Mouse (Mus musculus) fat pad, adult 2 months (tissue): ENCODE data around the gene Naxd.
"Not testable (repeated sequence)": the region's sequence is repeated elsewhere in the genome, so short reads cannot be mapped to it uniquely, and the experiment has no call there.

ENCODE experiments used
- DNase-seq: peaks from one replicate; pipeline ENCODE4 v3.0.0-alpha.2; 2011; ENCODE audit warnings: low read depth, low spot score; ENCODE audit errors: extremely low read depth

The Naxd gene

DNA sequence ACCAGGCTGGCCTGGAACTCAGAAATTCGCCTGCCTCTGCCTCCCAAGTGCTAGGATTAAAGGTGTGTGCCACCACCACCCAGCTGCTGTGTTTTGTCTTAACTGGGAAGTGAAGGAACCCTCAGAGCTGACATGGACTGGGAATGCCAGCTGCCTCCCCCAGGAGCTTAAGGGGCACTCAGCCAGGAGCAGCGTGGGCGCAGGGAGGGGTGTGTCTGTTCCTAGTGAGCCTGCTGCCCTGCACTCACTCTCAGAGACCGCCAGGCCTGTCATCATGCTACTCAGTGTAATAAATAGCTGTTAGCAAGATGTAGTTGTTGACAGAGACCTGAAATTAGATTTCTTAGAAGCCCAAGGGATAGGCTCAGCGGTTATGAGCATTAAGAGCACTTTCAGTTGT, 13.7 kb downstream of the Naxd start:
- no peak for DNase-seq

DNA sequence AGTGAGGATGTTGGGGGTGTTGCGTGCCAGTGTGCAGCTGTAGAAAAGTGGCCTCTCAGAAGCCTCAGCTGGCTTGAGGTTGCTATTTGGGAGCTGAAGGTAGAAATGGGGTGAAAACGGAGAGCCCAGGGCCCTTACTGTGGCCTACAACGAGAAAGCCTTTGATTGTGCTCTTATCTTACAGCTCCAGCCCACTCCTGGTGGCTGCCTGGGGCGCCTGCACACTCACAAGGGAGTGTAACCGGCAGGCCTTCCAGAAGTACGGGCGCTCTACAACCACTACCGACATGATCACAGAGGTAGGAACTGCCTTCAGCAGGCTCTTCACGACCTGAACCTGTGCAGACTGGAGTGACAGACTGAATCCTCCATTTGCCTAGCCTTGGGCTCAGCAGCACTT, 15.4 kb downstream of the Naxd start:
- DNase-seq: no peak

DNA sequence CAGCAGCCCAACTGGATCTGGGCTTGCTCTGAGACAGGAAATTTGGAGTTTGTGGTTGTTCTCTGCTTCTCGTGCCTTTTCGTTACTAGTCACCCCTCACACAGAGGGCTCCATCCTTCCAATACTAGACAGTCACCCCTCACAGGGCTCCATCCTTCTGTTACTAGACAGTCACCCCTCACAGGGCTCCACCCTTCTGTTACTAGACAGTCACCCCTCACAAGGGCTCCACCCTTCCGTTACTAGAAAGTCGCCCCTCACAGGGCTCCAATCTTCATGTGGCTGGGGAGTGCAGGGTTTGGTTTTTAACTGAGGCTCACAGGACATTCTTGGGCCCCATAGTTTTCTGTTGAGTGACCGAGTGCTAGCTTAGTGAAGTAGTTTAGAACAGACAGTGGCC, 15.9 kb downstream of the Naxd start:
- DNase-seq: no peak

DNA sequence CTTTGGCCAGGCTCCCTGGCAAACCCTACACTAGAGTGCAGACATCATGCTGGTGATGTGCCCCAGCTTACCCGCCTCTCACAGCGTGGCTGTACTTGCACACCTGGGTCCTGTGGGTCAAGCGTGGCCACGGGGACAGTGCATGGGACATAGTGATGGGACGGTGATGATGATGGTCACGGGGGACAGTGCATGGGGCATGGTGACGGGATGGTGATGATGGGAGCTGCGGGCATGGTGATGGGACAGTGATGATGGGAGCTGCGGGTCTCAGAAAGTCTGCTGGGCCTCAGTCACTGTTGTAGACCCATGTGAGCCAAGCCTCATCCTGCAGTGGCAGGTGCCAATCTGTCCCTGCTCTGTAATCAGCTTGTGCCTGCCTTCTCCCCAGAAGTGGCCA, 19.0 kb downstream of the Naxd start:
- no peak for DNase-seq

DNA sequence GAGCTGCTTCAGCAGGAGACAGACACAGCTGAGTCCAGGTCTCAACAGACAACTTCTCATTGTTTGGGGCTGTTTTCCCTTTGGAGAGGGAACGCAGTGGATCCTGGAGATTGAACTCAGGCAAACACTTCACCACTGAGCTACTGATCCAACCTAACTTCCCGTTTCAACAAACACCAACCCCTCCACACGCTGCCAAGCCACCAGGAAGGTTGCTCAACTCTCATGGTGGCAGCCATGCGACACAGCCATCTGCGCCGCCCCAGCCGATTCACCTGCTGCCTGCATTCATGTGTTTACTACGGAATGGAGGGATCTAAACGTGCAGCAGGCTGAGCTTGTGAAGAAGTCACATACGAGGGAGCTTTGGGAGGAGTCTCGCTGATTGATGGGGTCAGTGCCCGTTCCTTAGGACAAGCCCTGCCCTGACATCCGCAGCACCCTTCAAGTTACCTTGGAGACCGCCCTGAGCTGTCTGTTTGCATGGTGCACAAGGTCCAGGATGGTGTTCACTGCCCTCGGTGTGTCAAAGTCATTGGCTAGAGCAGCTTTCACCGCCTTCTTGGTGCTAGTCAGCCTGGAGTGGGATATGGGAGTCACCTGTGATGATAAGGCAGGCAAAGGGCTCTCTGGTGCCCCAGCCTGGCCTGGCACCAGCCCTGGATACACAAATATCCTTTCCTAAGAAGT, 20.2 kb downstream of the Naxd start:
- no peak for DNase-seq

DNA sequence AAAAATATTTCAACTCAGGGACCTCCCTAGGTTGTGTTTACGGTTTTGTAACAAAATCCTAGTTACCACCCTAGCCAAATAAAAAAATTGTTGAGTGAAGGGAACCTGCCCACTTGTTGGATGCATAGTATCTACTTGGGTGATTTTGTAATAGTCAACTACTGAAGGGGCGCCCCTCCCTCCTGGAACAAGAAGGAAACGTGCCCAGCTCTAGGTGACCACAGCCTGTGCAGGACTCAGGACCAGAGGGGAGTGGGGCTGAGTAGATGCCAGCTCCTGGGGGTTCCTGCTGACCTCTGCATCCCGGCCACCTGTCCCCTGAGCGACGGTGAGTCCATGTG, 20.7 kb downstream of the Naxd start:
- no peak for DNase-seq

DNA sequence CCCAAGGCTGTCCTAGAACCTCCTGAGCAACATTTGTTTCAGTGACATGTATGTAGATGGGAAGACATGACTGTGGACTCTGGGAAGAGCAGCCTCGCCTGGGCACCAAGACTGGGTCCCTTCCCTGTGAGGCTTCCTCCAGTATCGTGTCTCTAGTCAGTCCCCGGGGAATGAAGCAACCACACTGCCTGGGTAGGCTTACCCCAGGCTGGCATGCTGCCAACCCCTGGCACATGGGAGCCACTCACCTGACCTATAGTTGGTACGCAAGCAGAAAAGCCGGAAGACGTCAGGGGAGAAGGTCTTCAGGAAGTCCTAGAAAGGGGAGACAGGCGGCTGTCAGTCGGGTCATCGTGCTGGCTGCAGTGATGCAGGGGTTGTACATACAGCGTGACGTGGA, 21.4 kb downstream of the Naxd start:
- DNase-seq: no peak

DNA sequence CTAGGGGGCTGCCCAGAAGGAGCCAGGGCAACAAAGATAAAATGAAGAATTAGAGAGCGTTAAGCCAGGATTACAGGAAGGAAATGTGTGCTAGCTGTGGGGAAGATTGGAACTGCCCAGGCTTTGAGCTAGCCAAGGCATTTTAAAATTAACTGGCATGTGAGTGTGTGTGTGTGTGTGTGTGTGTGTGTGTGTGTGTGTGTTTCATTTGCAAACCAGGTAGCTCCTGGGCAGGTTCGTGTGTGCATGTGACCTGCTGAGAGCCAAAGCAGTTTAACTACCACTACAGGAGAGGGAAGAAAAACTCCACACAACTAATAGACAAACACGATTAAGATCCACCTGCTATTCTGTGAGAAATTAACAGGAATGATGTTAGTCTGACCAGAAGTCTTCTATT, 26.0 kb downstream of the Naxd start:
- no peak for DNase-seq

DNA sequence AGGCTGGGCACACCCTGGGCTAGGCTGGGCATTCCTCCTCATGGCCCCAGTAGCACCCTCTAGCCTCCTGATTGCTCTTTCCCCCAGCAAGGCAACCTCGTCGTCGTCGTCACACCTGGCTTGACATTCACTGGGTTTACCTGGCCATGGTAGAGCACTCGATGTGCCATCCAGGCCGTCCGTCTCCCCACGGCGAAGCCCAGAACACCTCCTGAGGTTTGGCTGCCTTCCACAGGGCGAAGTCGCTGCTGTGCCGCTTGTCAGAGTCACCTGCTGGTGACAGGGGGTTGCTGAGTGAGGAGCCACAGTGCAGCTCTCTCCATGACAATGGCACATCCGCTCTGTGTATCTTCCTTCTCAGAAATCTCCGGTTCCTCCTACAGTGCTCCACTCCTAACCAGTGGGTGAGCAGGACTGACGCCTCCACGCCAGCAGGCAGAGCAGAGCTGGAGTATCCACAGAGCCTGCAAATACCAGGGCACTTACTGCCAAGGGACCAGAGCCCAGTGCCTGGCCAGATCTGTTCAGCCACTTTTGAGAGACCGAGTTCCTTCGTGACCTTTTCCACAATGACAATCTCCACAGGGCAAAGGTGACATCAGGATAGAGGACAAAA, 33.0 kb downstream of the Naxd start:
- no peak for DNase-seq

DNA sequence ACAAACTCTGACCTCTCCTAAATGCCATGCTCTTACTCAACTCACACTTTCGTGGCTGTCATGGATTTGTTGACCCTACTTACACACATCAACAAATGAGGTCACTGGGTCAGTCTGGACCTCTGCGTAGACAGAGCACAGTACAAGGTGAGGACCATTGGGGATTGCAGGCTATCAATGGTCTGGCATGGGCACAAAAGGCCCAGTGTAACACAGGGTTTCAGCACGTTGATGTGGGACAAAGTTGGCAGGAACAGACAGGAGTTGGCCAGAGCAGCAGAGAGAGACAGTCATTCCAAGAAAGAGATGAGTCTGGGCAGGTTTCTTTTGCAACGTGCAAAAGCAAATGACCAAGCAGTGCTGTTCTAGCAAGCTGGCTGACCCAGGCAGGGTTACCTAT, 33.5 kb downstream of the Naxd start:
- peak; percentile 92 for DNase-seq

DNA sequence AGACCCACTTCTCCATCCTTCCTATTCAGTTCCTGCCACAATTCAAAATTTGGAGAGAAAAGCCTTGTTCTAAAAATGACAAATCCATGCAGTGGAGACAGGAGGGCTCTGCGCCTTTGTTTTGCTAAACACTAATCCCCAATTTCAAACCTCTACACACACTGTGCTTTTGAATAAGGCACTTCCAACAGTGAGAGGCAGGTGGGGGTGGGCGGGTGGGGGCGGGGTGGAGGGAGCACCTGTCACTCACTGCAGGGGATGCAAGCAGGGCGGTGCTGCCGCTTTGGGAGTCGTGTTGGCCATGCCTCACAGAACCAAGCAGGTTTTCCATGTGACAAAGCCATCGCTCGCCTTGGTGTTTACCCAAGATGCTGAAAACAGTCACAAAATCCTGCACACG, 37.2 kb downstream of the Naxd start:
- DNase-seq: no peak

DNA sequence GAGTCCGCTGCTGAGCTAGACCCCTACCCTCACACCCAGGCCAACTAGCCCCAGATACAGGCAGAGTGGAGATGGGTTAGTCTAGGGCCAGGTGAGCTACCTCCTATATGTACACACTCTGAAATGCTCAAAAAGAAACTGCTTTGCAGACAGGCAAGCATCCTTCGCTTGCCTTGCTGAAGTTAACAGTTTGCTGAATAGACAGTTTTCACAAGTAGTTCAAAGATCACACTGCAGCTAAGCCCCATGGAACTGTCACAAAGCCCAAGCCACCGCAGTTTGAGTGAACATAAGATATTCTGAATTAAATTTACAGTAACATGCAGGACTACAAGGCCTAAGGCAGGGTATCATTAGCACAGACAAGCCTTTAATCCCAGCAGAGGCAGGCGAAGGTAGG, 41.7 kb downstream of the Naxd start:
- DNase-seq: no peak

DNA sequence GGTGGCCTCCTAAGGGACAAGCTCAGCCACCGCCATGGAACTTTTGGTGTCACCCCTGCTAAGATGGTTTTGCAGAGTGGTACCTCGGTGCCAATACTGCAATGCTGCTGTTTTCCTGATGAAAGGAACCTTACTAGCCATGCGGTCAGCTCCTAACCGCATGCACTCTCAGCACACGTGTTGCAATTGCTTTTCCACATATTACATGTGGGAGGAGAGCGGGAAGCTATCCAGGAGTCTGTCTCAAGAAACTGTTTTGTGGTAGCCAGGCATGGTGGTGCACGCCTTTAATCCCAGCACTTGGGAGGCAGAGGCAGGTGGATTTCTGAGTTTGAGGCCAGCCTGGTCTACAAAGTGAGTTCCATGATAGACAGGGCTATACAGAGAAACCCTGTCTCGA, 42.9 kb downstream of the Naxd start:
- peak; percentile 68 for DNase-seq

DNA sequence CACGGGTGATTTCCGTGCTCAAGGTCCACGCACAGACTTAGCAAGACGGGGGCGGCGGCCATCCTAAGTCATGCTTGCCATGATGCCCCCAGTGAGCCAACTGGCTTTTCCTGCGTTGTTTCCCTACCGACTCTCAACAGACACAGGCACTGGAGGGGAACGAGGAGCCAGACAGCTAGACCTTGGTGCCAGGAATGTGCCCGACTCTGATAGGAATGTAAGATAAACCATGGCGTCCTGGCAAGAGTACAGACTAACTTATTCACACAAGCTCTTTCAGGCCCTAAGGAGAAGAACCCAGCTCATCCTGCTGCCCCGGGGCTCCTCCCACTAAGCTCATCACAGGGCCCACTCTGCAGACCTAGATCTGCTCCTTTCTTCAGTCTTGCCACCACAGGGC, 44.7 kb downstream of the Naxd start:
- DNase-seq: peak; percentile 46

DNA sequence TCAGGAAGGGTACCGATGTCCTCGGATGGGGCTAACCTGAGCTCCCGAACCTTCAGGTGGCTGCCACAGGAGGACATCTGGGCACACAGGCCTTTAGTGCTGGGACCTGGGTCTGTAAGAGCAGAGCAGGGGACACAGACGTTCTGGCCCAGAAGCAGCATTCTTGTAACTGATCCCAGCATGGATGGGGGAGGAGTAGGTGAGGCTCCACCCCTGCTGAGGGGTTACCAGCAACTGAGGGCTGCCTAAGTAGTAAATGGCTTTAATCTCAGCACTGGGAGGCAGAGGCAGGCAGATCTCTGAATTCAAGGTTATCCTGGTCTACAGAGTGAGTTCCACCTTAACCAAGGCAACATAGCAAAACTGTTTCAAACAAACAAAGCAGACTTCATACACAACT, 45.6 kb downstream of the Naxd start:
- no peak for DNase-seq

DNA sequence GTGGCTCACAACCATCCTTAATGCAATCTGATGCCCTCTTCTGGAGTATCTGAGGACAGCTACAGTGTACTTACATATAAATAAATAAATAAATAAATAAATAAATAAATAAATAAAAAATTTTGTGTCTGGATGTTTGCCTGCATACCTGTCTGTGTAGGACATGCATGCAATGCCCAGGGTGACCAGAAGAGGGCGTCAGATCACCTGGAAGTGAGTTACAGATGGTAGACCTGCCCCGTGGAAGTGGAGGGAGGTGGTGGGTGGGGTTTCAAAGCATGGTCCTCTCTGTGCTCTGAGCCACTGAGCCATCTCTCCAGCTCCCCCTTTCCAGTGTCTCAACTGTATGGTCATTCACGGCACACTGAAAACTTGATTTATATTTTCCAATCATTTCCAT, 47.1 kb downstream of the Naxd start:
- DNase-seq: no peak

DNA sequence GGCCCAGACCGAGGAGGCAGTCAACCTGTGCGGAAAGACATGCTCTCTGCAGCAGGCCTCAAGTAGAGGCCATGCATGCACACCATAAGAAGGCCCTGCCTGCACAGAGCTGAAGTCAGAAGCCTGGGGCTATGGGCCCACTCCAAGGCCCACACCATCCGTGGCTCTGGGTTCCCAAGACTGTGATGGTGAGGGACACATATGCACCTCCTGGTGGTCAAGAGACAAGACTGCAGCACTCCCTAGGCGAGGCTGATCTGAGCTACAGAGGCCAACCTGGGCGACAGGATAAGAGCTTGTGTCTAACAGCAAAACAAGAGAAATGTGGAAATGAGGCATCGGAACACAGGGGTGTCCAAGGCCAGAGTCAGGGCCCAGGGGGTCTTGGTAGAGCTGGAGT, 49.8 kb downstream of the Naxd start:
- no peak for DNase-seq

DNA sequence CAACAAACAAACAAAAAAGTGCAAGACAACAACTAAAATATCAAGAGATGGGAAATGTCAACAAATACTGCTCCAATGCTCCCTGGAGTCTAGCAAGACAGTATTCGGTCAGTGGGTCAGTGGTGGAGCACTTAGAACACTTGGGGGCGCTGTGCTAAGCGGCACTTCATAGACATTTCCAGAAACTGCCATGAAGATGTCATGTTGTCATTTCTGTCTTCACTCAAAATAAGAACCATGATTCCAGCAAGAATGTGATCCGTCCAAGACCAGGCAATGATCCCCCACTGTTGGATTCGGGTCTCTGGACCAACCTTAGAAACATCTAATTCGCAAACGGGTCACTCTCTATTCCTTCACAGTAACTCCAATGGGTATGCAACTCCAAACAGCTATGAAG, 52.4 kb downstream of the Naxd start:
- no peak for DNase-seq

DNA sequence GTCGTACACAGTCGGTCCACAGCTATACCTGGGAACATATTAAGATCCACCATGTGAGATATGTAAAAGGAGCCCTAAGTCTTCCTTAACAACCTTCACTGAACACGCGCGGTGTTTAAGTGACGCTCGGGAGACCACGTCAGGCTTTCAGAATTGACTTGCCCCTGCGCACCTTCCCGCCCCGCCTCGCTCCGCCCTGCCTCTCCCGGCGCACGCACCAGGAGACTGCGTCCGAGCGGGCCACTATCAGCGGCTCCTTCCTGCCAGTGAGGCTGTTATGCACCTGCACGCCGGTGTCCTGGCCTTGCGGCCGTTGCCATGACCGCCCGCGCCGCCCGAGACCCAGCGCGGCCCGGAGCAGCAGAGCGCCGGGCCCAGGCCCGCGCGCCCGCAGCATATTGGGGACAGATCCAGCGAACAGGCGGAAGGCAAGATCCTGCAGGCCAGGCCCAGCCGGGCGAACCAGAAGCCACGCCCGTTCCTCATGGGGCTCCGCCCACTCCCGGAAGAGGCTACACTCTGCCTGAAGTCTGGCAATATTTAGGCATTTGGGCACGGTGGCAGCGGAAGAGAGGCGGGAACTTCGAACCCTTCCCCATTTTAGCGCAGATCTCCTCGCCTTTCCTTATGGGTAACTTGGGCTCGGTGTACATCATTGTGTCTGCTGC, 53.1 kb downstream of the Naxd start, which contains the start of gene Cars2:
Gene Cars2 (minus strand): TSS at position 503 of the 668 bp plus-strand sequence.
- no peak for DNase-seq

DNA sequence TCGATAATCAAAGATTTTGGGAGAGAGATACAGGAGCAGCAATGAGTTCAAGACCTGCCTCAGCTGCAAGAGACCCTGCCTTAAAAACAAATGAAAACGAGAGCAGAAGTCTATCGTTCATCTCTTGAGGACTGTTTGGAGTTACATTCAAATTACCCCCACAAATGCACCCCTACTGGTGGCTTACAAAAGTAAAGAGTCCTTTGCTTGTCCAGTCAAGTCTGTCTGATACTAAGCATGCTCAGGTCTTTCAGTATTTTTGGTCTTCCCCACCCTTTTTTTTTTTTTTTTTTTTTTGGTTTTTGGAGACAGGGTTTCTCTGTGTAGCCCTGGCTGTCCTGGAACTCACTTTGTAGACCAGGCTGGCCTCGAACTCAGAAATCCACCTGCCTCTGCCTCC, 54.2 kb downstream of the Naxd start:
- DNase-seq: not testable (repeated sequence)

DNA sequence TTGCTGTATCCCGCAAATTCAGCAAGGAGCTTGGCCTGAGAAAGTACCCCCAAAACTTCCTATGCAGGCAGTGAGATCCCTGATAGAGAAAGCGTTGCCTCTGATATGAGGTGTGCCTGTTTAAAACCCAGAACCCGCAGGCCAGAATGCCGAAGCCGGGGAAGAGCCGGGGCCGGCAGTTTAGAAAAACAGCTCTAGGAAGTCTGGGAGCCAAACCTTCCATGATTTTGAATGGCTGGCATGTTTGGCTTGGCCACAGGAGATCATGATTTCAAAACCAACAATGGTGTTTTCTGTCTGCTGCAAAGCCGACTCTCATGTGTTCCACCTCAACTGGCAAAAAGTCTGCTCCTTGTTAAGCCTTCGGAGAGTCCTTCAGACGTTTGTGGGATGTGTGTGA, 55.1 kb downstream of the Naxd start:
- no peak for DNase-seq

DNA sequence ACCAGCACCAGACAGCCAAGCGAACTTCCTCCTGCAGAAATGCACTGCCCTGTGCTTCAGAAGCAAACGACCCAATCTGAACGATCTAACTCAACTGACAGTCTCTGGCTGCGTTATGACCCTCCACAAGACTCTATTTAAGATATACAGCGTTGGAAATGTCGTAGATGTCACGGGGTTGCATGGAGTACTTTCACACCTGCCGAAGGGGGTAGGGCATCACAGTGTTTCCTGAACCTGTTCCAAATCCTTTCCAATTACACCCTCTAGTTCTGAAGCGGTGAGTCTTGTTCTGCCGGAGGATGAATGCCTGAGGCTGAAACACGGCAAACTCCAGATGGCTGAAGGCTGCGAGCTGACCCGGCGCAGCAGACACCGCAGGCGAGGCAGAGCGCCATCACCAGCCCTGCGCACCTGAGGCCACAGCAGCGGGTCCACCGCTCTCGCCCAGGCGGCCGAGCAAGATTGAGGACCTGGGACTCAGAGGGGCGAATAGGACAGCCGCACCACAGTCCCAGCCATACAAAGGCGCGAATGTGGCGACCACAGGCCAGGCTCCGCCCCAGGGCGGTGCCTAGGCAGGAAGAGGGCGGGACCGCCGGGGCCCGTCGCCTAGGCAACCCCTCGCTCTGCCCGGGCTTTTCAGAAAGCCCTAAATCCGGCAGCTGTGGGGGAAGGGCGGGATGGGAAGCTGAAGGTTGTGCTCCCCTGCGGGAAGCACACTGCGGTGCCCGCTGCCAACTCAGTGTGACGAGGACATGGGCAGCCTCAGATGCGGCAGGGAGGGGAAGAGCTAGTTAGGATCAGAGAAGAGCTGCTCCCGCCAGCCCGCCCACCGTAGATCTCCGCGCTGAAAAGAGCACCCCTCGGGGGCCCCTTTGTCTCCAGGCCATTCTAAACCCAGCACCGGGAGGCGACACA, 57.8 kb downstream of the Naxd start, which contains the start of gene Ing1:
Gene Ing1 (plus strand): TSS at position 773 of the 921 bp plus-strand sequence.
- no peak for DNase-seq
